Mouse (Mus musculus) MEL (cell line): ENCODE measurements at regions not wholly inside any gene's neighbourhood (a gene's known extent, or its start where the extent isn't known, plus 50 kb on each side); places are given as distances from the start of the nearest gene placed in this dataset.

Experiments
- RCOR1 ChIP-seq: IDR thresholded peaks from 2 replicates; pipeline ENCODE4 v1.6.1; 2012; ENCODE audit warnings: low read depth, mild to moderate bottlenecking, inconsistent platforms, low read length, improper control_type of control experiment
- USF1 ChIP-seq: IDR thresholded peaks from 2 replicates; pipeline ENCODE4 v1.6.1; 2014; ENCODE audit warnings: low read depth, mild to moderate bottlenecking, inconsistent platforms, low read length, improper control_type of control experiment, moderate library complexity
- ZNF384 ChIP-seq: IDR thresholded peaks from 2 replicates; pipeline ENCODE4 v1.6.1; 2012; ENCODE audit warnings: low read depth, mild to moderate bottlenecking, inconsistent platforms, low read length, improper control_type of control experiment

DNA sequence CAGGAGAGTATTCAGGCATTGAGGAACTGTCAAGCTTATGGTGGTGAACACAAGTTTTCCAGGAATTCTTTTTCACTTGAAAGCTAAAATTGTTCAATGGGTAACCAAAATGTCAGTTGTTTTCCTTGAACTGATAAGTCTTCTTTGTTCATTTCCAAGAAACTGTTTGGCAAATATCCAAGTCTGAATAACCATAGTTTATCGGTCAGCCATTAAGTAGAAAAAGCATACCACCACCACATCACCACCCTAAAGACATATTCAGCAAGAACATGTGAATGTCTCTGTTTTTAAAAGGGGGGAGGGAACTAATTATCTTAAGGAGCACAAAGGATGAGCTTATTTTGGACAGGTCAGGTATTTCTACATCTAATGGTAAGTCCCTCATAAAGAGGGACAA, 291.6 kb upstream of the Jarid2 start:
- TF ChIP-seq USF1 (no peak), RCOR1 (no peak), ZNF384 (no peak)
